ENCODE assay signal across 10 mouse cellular contexts in genomic region chr11:55046600-55046999, GRCm38 (mm10). TPM values are rescaled to one million over a fixed set of nuclear protein-coding genes. Genes with fewer than 3 reads are reported as not detected.
DNase-seq lines count a peak whose midpoint lies in the region; ATAC-seq and TF ChIP-seq lines count a peak whose summit lies in the region.
"Had no signal": no experiment of that assay in that cellular context is flagged by ENCODE, and none has a peak within 500 bp of the region (broad histone marks: within the 10 kb centered on the region; RNA-seq: fewer than 3 reads in every experiment).

No protein-coding gene starts in this region.

- 57% methylated on average over 5 of the region's 5 CpGs for WGBS in intestine, postnatal 0 days
- WGBS in intestine, embryonic 15.5 days = 60% methylated on average over 5 of the region's 5 CpGs
- 35% methylated on average over 5 of the region's 5 CpGs for WGBS in liver, postnatal 0 days (ENCODE audit: insufficient replicate concordance)
- 48% methylated on average over 5 of the region's 5 CpGs for WGBS in stomach, postnatal 0 days
- WGBS in limb, embryonic 10.5 days = 55% methylated on average over 5 of the region's 5 CpGs
- WGBS in hindbrain, embryonic 13.5 days = 62% methylated on average over 5 of the region's 5 CpGs

- no peaks in the 10 kb centered on the region for H3K9me3 ChIP-seq in intestine, postnatal 0 days (ENCODE audit: control insufficient read depth)
- no peaks in the 10 kb centered on the region for H3K9me3 ChIP-seq in intestine, embryonic 15.5 days
- H3K9me3 ChIP-seq in liver, postnatal 0 days (ENCODE audit: low read length) = no peaks in the 10 kb centered on the region
- H3K9me3 ChIP-seq in stomach, postnatal 0 days (ENCODE audit: control insufficient read depth, low read length) = no peaks in the 10 kb centered on the region
- no peaks in the 10 kb centered on the region for H3K9me3 ChIP-seq in limb, embryonic 10.5 days (replicated peaks)
- H3K9me3 ChIP-seq in hindbrain, embryonic 13.5 days = no peaks in the 10 kb centered on the region
- H3K9me3 ChIP-seq: liver, embryonic 15.5 days; stomach, embryonic 15.5 days had no signal

- H3K27me3 ChIP-seq in intestine, postnatal 0 days (replicated peaks; ENCODE audit: control insufficient read depth, insufficient read depth, low read length) = no peaks in the 10 kb centered on the region
- no peaks in the 10 kb centered on the region for H3K27me3 ChIP-seq in intestine, embryonic 15.5 days (replicated peaks)
- no peaks in the 10 kb centered on the region for H3K27me3 ChIP-seq in liver, postnatal 0 days (ENCODE audit: insufficient read depth, low read length)
- H3K27me3 ChIP-seq in stomach, postnatal 0 days (ENCODE audit: control insufficient read depth, insufficient read depth, low read length) = no peaks in the 10 kb centered on the region
- no peaks in the 10 kb centered on the region for H3K27me3 ChIP-seq in limb, embryonic 10.5 days (ENCODE audit: low read depth, poor library complexity, severe bottlenecking)
- H3K27me3 ChIP-seq in hindbrain, embryonic 13.5 days = no peaks in the 10 kb centered on the region
- H3K27me3 ChIP-seq: liver, embryonic 15.5 days; stomach, embryonic 15.5 days had no signal

- H3K4me3 ChIP-seq in intestine, postnatal 0 days (ENCODE audit: low read depth, low read length) = no peak overlapping the region
- H3K4me3 ChIP-seq in intestine, embryonic 15.5 days (replicated peaks) = no peak overlapping the region
- H3K4me3 ChIP-seq in liver, postnatal 0 days (ENCODE audit: low read depth, low read length) = no peak overlapping the region
- H3K4me3 ChIP-seq in stomach, postnatal 0 days (ENCODE audit: low read depth, low read length) = no peak overlapping the region
- no peak overlapping the region for H3K4me3 ChIP-seq in limb, embryonic 10.5 days
- no peak overlapping the region for H3K4me3 ChIP-seq in hindbrain, embryonic 13.5 days
- H3K4me3 ChIP-seq: liver, embryonic 15.5 days; stomach, embryonic 15.5 days had no signal

- peak; percentile 78 for TF ChIP-seq CTCF in intestine, postnatal 0 days (IDR thresholded peaks at IDR 0.05; ENCODE audit: low read depth)
- TF ChIP-seq CTCF in liver, postnatal 0 days (IDR thresholded peaks at IDR 0.05; ENCODE audit: low read depth) = peak; percentile 75
- TF ChIP-seq CTCF in stomach, postnatal 0 days (IDR thresholded peaks at IDR 0.05; ENCODE audit: low read depth) = peak; percentile 79

- TF ChIP-seq EP300 in liver, postnatal 0 days (IDR thresholded peaks at IDR 0.05; ENCODE audit: low read depth) = no peak
- no peak for TF ChIP-seq EP300 in stomach, postnatal 0 days (optimal IDR thresholded peaks at IDR 0.05)

- no peak overlapping the region for H3K27ac ChIP-seq in intestine, postnatal 0 days (ENCODE audit: low read depth, low read length)
- H3K27ac ChIP-seq in intestine, embryonic 15.5 days = no peak overlapping the region
- no peak overlapping the region for H3K27ac ChIP-seq in liver, postnatal 0 days (ENCODE audit: low read depth)
- H3K27ac ChIP-seq in stomach, postnatal 0 days (replicated peaks) = no peak overlapping the region
- H3K27ac ChIP-seq in limb, embryonic 10.5 days = no peak overlapping the region
- no peak overlapping the region for H3K27ac ChIP-seq in hindbrain, embryonic 13.5 days
- H3K27ac ChIP-seq: liver, embryonic 15.5 days; stomach, embryonic 15.5 days had no signal

- H3K4me2 ChIP-seq in intestine, postnatal 0 days (replicated peaks; ENCODE audit: low read depth) = no peak overlapping the region
- no peak overlapping the region for H3K4me2 ChIP-seq in intestine, embryonic 15.5 days (replicated peaks)
- H3K4me2 ChIP-seq in liver, postnatal 0 days (ENCODE audit: low read depth, low read length) = no peak overlapping the region
- no peak overlapping the region for H3K4me2 ChIP-seq in stomach, postnatal 0 days (replicated peaks; ENCODE audit: low read depth)
- no peak overlapping the region for H3K4me2 ChIP-seq in hindbrain, embryonic 13.5 days
- H3K4me2 ChIP-seq: liver, embryonic 15.5 days; stomach, embryonic 15.5 days had no signal

- H3K4me1 ChIP-seq in intestine, postnatal 0 days (replicated peaks; ENCODE audit: control insufficient read depth, insufficient read depth, low read length) = no peaks in the 10 kb centered on the region
- H3K4me1 ChIP-seq in intestine, embryonic 15.5 days (replicated peaks) = no peaks in the 10 kb centered on the region
- no peaks in the 10 kb centered on the region for H3K4me1 ChIP-seq in liver, postnatal 0 days (ENCODE audit: insufficient read depth)
- H3K4me1 ChIP-seq in stomach, postnatal 0 days (replicated peaks; ENCODE audit: control insufficient read depth, insufficient read depth) = no peaks in the 10 kb centered on the region
- no peaks in the 10 kb centered on the region for H3K4me1 ChIP-seq in limb, embryonic 10.5 days
- no peaks in the 10 kb centered on the region for H3K4me1 ChIP-seq in hindbrain, embryonic 13.5 days (replicated peaks)
- H3K4me1 ChIP-seq: liver, embryonic 15.5 days; stomach, embryonic 15.5 days had no signal

- DNase-seq in brain, adult 2 months (ENCODE audit: low read depth, low spot score) = peak; percentile 43
- DNase-seq in liver, postnatal 0 days = peak; percentile 56
- peak; percentile 55 for DNase-seq in stomach, postnatal 0 days (ENCODE audit: low spot score)
- no peak for DNase-seq in limb, embryonic 10.5 days (ENCODE audit: low spot score)

- H3K9ac ChIP-seq in intestine, postnatal 0 days (ENCODE audit: low read depth, low read length) = no peak overlapping the region
- H3K9ac ChIP-seq in intestine, embryonic 15.5 days = no peak overlapping the region
- no peak overlapping the region for H3K9ac ChIP-seq in liver, postnatal 0 days (replicated peaks)
- no peak overlapping the region for H3K9ac ChIP-seq in stomach, postnatal 0 days (ENCODE audit: low read length)
- no peak overlapping the region for H3K9ac ChIP-seq in hindbrain, embryonic 13.5 days
- H3K9ac ChIP-seq: liver, embryonic 15.5 days; stomach, embryonic 15.5 days had no signal

- H3K36me3 ChIP-seq in intestine, postnatal 0 days (ENCODE audit: control insufficient read depth, insufficient read depth) = no peaks in the 10 kb centered on the region
- H3K36me3 ChIP-seq in intestine, embryonic 15.5 days = no peaks in the 10 kb centered on the region
- no peaks in the 10 kb centered on the region for H3K36me3 ChIP-seq in liver, postnatal 0 days (replicated peaks; ENCODE audit: insufficient read depth, low read length)
- H3K36me3 ChIP-seq in stomach, postnatal 0 days (ENCODE audit: control insufficient read depth, insufficient read depth, low read length) = no peaks in the 10 kb centered on the region
- H3K36me3 ChIP-seq in limb, embryonic 10.5 days = no peaks in the 10 kb centered on the region
- no peaks in the 10 kb centered on the region for H3K36me3 ChIP-seq in hindbrain, embryonic 13.5 days
- H3K36me3 ChIP-seq: liver, embryonic 15.5 days; stomach, embryonic 15.5 days had no signal

- ATAC-seq in intestine, postnatal 0 days = no peak
- ATAC-seq in intestine, embryonic 15.5 days = no peak
- ATAC-seq in CD4-positive, CD25-positive, alpha-beta regulatory T cell, adult 4 months = peak; percentile 62
- no peak for ATAC-seq in liver, postnatal 0 days
- ATAC-seq in stomach, postnatal 0 days (ENCODE audit: low FRiP score, low TSS enrichment) = no peak
- ATAC-seq in hindbrain, embryonic 13.5 days (ENCODE audit: low FRiP score) = no peak

RNA-seq across cellular contexts. Expression of gene Anxa6, which starts 13.4 kb away (rescaled TPM):
- polyA plus RNA-seq in intestine, postnatal 0 days (2015; fragmentation: Nextera tagmentation; extraction: Ambion mirVana) = 86.9 and 89.2 TPM in 2 replicates
- polyA plus RNA-seq in intestine, embryonic 15.5 days (2015; fragmentation: Nextera tagmentation; extraction: Ambion mirVana) = 261 and 262 TPM in 2 replicates
- polyA plus RNA-seq in CD4-positive, CD25-positive, alpha-beta regulatory T cell, adult 4 months (2017; shearing (Covaris generic)) = 100 to 1,000 TPM; 387 to 504 TPM
- 47.5 and 47.7 TPM in 2 replicates for polyA plus RNA-seq in liver, postnatal 0 days (2015; fragmentation: Nextera tagmentation; extraction: Ambion mirVana)
- polyA plus RNA-seq in stomach, postnatal 0 days (2015; fragmentation: Nextera tagmentation; extraction: Ambion mirVana) = 140 and 141 TPM in 2 replicates
- polyA plus RNA-seq in limb, embryonic 10.5 days (2016; fragmentation: Nextera tagmentation; extraction: Ambion mirVana) = 53.5 and 69.1 TPM in 2 replicates
- 59.3 and 61.1 TPM in 2 replicates for polyA plus RNA-seq in hindbrain, embryonic 13.5 days (2015; fragmentation: Nextera tagmentation; extraction: Ambion mirVana)

RNA-seq across cellular contexts. Expression of gene Ccdc69, which starts 31.3 kb away (rescaled TPM):
- 3.5 and 4.2 TPM in 2 replicates for polyA plus RNA-seq in intestine, postnatal 0 days (2015; fragmentation: Nextera tagmentation; extraction: Ambion mirVana)
- polyA plus RNA-seq in intestine, embryonic 15.5 days (2015; fragmentation: Nextera tagmentation; extraction: Ambion mirVana) = 2.0 and 2.6 TPM in 2 replicates
- polyA plus RNA-seq in CD4-positive, CD25-positive, alpha-beta regulatory T cell, adult 4 months (2017; shearing (Covaris generic)) = 10 to 100 TPM; 68.2 to 80.6 TPM
- polyA plus RNA-seq in liver, postnatal 0 days (2015; fragmentation: Nextera tagmentation; extraction: Ambion mirVana) = 1.3 and 1.6 TPM in 2 replicates
- polyA plus RNA-seq in stomach, postnatal 0 days (2015; fragmentation: Nextera tagmentation; extraction: Ambion mirVana) = 5.1 and 5.4 TPM in 2 replicates
- 0.61 and 0.85 TPM in 2 replicates for polyA plus RNA-seq in limb, embryonic 10.5 days (2016; fragmentation: Nextera tagmentation; extraction: Ambion mirVana)
- polyA plus RNA-seq in hindbrain, embryonic 13.5 days (2015; fragmentation: Nextera tagmentation; extraction: Ambion mirVana) = 0.22 and 0.31 TPM in 2 replicates

RNA-seq across cellular contexts. Expression of gene Gm2a, which starts 51.3 kb away (rescaled TPM):
- 14.8 and 15.4 TPM in 2 replicates for polyA plus RNA-seq in intestine, postnatal 0 days (2015; fragmentation: Nextera tagmentation; extraction: Ambion mirVana)
- polyA plus RNA-seq in intestine, embryonic 15.5 days (2015; fragmentation: Nextera tagmentation; extraction: Ambion mirVana) = 19.3 and 20.9 TPM in 2 replicates
- polyA plus RNA-seq in CD4-positive, CD25-positive, alpha-beta regulatory T cell, adult 4 months (2017; shearing (Covaris generic)) = 100 to 1,000 TPM; 162 to 185 TPM
- 28.7 and 31.6 TPM in 2 replicates for polyA plus RNA-seq in liver, postnatal 0 days (2015; fragmentation: Nextera tagmentation; extraction: Ambion mirVana)
- 84.3 and 89.3 TPM in 2 replicates for polyA plus RNA-seq in stomach, postnatal 0 days (2015; fragmentation: Nextera tagmentation; extraction: Ambion mirVana)
- polyA plus RNA-seq in limb, embryonic 10.5 days (2016; fragmentation: Nextera tagmentation; extraction: Ambion mirVana) = 4.5 and 7.2 TPM in 2 replicates
- 19.2 and 20.3 TPM in 2 replicates for polyA plus RNA-seq in hindbrain, embryonic 13.5 days (2015; fragmentation: Nextera tagmentation; extraction: Ambion mirVana)

Comparison
In these comparisons a context has a peak if more than half of its experiments do, and no peak if none do; other contexts are left out.
1. RNA of gene Ccdc69, which starts 31.3 kb away (polyA plus RNA-seq): 68.2 to 80.6 TPM in CD4-positive, CD25-positive, alpha-beta regulatory T cell, adult 4 months; 5.1 to 5.4 TPM in stomach, postnatal 0 days, 3.5 to 4.2 TPM in intestine, postnatal 0 days, 2.0 to 2.6 TPM in intestine, embryonic 15.5 days, 1.3 to 1.6 TPM in liver, postnatal 0 days, 0.61 to 0.85 TPM in limb, embryonic 10.5 days and 0.22 to 0.31 TPM in hindbrain, embryonic 13.5 days; every median in the first group is over 10 times any median in the second.
2. Peak in every context shown above with its lines, with median percentiles within 50 percentile points of each other: CTCF ChIP-seq.